Mouse (Mus musculus): Measurements from ENCODE around the gene Pfas.

DNA sequence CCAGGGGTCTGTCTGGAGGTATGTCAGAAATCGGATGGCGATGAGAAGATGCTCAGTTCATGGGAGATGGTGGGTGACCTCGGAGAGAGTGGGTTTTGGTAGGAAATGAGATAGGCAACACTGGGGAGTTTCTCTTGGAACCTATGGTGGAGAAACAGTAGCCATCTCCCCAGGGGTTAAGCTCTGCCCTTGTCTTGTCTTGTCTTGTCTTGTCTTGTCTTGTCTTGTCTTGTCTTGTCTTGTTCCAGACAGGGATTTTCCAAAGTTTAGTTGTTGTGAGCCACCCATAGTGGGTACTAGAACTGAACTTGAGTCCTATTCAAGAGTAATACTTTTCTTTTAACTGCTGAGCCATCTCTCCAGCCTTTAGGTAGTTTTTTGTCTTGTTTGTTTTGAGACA lies 18.3 kb upstream of the Pfas start:
- TF ChIP-seq POLR2A (IDR thresholded peaks at IDR 0.05; ENCODE audit: low read depth, low read length), result no peak
- TF ChIP-seq CTCF (IDR thresholded peaks at IDR 0.05; ENCODE audit: borderline replicate concordance, insufficient read depth, low read length), result no peak
